Mouse (Mus musculus): ENCODE results near the gene Hs3st3a1.
A peak's percentile ranks its signal among the peaks of the same experiment; 100 is the strongest.

Hs3st3a1 gene

GRCm38 (mm10) chr11:64434611-64435545 is at the start of gene Hs3st3a1:
TSS of gene Hs3st3a1 (plus strand) at chr11:64435332.
- peak; percentile 90 for DNase-seq (ENCODE audit: low spot score)

DNA sequence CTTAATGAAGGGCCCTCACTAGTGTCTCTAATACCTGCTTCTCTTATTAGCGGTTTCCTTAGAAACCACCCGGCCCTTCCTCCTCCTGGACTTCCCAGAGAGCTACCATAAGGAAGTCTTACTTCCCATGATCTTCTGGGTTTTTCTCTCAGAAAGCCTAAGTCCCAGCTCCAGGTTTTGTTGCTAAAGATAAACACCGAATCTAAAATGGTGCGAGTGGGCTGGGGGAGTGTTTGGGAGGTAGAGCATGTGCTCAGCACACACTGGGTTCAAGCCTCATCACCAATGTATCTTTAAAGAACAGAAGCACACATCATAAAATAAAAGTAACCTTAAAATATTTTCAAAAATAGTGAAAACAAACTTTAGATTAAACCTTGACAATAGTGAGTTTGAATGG is 48.8 kb upstream of the Hs3st3a1 start:
- no peak for DNase-seq (ENCODE audit: low spot score)

DNA sequence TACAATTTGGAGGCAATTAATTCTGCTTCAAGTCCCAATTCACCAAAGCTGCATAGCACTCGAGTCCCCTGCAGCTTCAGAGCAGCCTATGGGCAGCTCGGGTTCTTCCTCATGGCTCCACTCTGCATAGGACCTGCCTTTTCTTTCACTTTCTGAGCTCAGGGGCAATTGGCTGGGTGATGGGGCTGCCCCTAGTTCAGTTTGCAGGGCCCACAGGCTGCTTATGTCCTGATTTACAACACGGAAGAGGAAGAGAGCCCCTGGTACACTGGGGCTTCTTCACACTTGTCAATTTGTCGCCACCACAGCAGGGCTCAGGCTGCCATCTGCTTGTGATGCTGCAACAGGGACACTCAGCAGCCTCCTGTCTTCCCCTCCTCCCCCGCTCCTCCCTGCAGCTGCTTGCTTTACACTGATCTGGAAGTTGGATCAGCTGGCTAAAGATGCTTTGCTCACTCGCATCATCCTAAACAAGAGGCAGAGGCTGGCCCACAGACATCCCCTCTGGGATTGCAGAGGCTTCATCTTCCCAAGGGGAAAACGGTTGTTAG is 38.7 kb upstream of the Hs3st3a1 start:
- DNase-seq (ENCODE audit: low spot score), result peak; percentile 65

DNA sequence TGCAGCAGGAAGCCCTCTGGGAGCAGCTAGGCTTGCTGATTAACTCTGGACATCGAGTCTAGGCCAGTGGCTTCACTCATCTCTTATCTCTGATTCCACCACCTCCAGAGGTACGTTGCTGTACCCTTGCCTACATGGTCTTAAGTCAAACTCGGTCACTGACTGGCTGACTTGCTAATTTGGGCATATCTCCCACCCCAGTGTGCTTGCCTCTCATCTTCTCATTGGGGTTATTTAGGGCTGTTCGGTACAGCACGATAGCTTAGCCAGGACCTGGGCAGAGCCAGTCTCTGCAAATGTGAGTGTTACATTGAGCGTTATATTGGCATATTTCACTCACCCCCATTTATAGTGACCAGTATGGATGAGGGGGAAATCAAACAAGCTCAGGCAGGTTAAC is 38.2 kb upstream of the Hs3st3a1 start:
- no peak for DNase-seq (ENCODE audit: low spot score)

DNA sequence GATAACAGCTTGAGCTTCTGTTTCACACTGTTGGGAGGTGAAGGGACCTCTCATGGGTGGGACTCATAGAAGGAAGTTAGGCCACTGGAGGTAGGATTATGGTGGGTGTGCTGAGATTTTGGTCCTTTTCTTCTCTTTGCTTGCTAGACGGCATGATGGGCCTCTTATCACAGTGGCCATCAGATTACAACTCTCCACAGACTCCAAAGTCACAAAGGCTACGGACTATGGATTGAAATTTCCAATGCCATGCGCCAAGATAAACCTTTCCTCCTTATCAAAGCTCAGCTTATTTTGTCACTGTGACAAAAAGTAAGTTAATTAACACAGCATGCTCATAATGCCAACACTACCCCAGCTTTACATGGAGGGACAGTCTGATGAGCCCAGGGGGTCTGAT is 37.5 kb upstream of the Hs3st3a1 start:
- DNase-seq (ENCODE audit: low spot score), result no peak

GRCm38 (mm10) chr11:64400534-64401093 is 34.5 kb upstream of the Hs3st3a1 start:
- DNase-seq (ENCODE audit: low spot score), result peak; percentile 67

DNA sequence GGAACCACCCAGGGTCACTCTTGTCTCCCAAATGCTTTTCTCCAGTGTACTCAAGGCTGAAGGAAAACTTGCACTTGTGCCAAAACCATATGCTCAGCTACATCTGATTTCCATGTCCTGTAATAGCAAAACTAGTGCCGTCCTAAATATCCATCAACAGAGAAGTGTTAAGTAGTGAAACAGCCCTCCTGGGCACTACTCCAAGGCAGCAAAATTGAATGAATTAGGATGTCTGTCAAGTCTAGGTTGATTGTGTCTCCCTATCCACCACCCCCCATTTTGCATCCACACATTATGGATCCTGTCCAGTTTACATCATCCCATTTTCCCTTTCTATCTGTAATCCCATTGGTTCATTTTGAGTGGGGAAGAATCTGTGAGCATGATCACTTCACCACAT is 16.2 kb upstream of the Hs3st3a1 start:
- DNase-seq (ENCODE audit: low spot score), result no peak

GRCm38 (mm10) chr11:64435546-64436411 is 647 bp downstream of the Hs3st3a1 start:
- peak; percentile 66 for DNase-seq (ENCODE audit: low spot score)

GRCm38 (mm10) chr11:64436412-64436727 is 1.2 kb downstream of the Hs3st3a1 start, which contains the start of gene F930015N05Rik:
TSS of gene F930015N05Rik (minus strand) at chr11:64436653.
- DNase-seq (ENCODE audit: low spot score), result peak; percentile 54

DNA sequence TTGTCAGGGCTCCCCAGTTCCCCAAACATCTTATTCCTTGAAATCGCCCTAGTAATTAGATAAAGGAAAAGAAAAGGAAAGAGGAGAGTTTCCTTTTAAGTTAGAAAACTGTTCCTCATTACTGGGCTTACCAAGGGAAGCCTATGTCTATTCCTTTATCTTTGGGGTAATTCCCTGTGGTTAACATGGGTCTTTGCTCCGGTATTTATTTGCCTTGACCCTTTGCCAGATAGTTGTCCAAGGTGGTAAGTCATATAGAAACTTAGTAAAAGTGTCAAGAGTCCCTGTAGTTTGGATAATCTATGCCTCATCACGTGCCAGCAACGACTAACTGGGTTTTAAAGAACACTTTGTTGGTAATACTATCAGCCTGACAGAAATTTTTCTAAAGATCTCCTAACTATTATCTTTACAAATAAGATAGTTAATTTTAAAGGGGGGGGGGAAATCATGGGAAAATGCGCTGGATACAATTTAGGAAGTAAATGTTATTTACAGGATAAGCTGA is 1.7 kb downstream of the Hs3st3a1 start:
- DNase-seq (ENCODE audit: low spot score), result no peak

- peak; percentile 38 for DNase-seq (ENCODE audit: low spot score)
These were observed 2.6 kb downstream of the Hs3st3a1 start for GRCm38 (mm10) chr11:64437721-64438120.

- DNase-seq (ENCODE audit: low spot score), result peak; percentile 57
These were observed 3.8 kb downstream of the Hs3st3a1 start for GRCm38 (mm10) chr11:64438909-64439308.

DNA sequence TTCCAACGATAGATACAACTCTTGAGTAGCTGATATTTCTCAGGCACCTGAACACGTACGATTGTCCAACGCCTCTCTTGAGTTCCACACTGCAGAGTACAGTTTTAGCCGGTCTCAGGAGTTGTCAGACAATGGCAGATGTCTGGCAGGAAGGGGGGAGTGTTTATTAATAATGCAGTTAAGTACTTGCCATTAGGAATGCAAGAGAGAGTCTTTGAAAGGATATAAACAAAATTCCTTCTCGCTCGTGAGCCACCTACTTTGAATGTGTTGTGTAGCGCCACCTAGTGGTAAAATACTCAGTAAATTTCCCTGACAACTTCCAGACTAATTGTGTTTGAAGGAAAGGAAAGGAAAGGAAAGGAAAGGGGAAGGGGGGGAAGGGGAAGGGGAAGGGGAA is 7.0 kb downstream of the Hs3st3a1 start:
- DNase-seq (ENCODE audit: low spot score), result peak; percentile 88

- no peak for DNase-seq (ENCODE audit: low spot score)
These were observed 7.6 kb downstream of the Hs3st3a1 start for GRCm38 (mm10) chr11:64442701-64443100.

GRCm38 (mm10) chr11:64445227-64445626 is 10.1 kb downstream of the Hs3st3a1 start:
- no peak for DNase-seq (ENCODE audit: low spot score)

- no peak for DNase-seq (ENCODE audit: low spot score)
These were observed 13.6 kb downstream of the Hs3st3a1 start for GRCm38 (mm10) chr11:64448586-64449315.

- DNase-seq (ENCODE audit: low spot score), result no peak
These were observed 26.6 kb downstream of the Hs3st3a1 start for GRCm38 (mm10) chr11:64461746-64462145.

GRCm38 (mm10) chr11:64468737-64469136 is 33.6 kb downstream of the Hs3st3a1 start:
- no peak for DNase-seq (ENCODE audit: low spot score)

GRCm38 (mm10) chr11:64470689-64471088 is 35.6 kb downstream of the Hs3st3a1 start:
- no peak for DNase-seq (ENCODE audit: low spot score)

DNA sequence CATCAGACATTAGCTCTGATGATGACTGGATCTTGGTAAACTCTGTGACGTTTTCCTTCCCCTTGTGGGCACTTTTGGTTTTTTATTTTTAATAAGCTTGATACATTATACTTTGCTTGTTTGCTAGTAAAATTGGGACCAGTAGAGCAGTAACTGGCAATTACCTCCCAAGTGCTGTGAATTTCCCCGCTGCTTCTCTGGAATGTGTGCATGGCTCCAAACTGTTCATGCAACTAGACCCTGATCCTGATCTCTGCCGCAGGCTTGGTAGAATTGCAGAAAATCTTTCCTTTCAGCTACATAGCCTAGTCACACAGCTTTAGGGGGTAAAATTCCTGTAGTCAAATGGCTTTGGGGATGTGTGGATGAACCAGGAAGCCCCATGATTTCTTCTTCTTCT is 38.5 kb downstream of the Hs3st3a1 start:
- no peak for DNase-seq (ENCODE audit: low spot score)

DNA sequence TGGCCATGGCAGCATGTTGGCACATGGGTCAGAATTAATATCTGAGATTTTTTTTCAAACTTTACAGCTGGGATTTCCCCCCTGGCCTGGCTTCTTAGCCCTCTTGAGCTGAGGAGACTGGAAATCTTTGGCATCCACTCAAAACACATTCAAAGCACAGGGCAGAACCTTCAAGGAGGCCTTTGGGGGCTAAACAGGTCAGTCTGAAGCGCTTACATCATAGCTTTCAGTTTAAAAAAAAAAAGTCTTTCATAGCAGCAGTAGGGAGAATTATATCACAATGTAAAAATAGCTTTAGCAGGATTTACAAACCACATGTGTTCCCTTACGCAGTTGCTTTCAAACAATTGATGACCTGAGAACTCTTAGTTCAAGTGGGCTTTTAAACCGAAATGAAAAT is 46.3 kb downstream of the Hs3st3a1 start:
- DNase-seq (ENCODE audit: low spot score), result no peak
